Mouse (Mus musculus) c-Kit-positive CD71-negative TER-119-negative erythroid progenitor cells, embryonic 14.5 days (primary cell): ENCODE data around the gene Celsr1.

Experiments used
- DNase-seq: peaks from one replicate; pipeline ENCODE4 v3.0.0-alpha.2; 2013; ENCODE audit warnings: low read depth

The Celsr1 gene

DNA sequence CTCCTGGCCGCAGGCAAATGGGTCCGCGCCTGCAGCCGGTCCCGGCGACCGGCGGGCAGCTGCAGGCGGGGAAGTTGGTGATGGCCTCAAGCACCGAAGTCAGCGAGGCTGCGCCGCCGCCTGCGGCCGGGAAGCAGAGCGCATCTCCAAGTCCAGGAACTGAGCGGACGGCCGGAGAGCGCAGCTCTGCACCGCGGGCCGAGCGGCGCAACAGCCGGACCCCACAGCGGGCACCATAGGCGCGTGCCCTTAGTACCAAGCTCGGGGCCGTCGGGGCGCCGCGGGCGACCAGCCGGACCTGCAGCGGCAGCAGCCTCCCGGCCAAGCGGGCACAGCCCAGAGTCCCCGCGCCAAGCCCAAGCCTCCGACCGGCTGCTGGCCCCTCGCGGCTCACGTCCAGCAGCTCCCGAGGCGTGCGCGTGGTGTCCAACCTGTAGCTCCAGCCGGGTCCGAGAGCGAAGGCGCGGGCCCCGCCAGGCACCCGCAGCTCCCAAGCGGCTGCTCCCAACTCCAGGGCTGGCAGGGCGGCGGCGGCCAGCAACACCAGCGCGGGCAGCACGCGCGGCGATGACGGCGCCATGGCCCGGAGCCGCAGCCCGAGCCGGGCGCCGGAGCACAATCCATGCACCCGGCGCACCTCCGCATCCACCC is at the start of gene Celsr1:
Celsr1 (minus strand) TSS at position 587 of the 651 bp plus-strand sequence.
- no peak for DNase-seq

DNA sequence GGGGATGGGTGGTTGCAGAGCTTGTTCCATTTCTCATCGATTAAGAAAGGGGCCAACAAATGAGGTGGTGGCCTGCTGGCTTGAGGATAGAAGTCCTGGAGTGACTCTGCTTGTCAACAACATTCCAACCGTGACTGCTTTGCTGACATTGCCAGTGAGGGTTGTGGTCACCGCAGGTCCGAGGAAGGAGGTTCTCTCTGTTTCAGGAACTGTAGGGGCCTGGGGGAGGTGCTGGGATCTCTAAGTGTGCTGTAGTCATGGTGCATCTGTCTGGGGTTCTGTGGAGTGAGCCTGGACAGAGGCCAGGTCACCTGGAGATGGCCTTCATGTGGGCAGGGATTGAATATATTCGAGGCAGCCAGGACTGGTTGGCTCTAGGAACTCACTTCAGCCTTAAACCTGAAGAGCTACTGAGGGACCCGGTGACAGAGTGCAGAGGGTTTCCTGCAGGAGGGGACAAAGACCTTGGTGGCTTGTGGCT is 49.7 kb upstream of the Celsr1 start:
- DNase-seq, result no peak

DNA sequence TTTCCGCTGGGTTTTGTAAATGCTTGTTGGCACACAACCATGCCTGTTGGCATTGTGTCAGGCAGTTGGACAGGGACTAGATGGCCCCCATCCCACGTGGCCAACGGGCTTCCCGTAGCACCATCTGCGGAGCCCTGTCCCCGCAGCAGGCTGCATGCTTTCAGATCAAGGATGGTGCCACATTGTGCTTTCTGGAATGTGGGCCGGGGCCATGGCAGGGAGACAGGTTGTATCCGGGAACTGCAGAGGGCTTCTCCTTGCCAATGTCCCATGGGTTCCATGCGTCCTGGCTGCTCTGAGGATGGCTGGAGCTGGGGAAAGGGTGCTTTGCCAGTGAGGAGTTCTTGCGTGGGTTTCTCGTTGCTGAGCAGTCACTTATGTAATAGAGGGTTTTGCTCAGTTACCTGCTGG is 49.0 kb upstream of the Celsr1 start:
- no peak for DNase-seq

DNA sequence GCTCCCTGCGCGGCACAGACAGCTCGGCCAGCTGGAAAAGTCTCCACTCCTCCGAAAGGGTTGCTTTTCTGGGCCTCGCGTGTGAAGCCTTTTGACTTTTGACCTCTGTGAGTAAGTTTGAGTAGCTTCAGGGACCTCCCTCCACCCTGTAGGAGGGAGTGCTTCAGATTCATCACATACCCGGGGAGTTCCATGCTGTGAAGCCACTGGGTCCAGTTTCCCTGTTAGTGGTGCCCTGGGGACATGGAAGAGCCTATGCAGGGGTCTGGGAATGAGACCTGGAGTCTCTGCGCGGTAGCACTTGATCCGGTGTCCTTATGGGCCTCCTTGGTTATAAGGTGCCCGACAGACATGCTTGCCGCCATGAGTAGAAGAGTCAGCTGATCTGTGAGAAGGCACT is 48.1 kb upstream of the Celsr1 start:
- DNase-seq, result no peak

DNA sequence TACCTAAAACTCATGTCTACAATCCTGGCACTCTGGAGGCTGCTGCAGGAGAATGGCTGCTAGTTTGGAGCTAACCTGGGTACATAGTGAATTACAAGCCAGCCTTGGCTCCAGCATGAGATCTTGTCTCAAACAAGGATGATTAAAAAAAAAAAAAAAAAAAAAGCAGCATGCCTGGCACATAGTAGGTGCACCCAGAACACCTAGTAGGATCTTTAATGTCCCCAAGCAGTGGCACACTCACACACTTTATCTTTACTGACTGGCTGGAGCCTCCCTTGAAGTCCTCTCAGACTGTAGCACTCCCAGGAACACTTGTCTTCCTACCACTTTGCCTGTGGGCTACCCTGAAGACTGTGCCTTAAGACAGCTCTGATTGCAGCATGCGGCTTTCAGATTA is 46.8 kb upstream of the Celsr1 start:
- DNase-seq, result no peak

DNA sequence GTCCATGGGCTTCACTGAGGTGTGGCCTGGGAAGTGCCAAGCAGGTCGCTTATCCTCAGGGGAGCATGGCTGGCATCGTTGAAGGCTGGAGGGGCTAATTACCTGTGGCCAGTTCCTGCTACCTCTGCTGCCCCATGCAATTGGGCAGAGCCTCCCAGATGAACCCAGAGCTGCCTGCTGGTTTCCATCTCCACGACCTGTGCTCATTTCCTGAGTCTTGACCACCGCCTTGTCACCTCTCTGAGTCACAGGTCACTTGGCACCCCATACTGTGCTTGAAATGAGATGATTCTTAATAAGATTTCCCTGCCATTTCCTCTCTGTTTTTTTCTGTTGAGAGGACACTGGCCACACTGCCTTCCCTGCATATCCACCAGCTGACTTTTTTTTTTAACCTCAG is 46.3 kb upstream of the Celsr1 start:
- DNase-seq, result no peak

DNA sequence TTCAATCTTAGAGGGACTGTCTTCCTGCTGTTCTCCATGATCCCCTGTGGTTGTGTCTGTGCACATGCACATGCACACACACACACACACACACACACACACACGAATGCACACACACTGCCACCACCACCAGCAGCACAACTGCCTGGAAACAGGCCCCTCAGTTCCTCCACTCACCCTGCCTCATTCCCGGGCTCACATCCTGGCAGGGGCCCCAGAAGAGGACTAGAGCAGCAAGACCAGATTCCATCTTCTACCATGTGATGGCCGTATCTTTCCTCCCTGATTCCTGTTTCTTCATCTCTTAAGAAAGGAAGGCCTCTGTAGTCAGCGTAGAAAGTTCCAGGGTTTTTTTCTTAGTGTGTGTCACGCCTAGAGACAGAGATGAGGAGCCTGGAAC is 45.9 kb upstream of the Celsr1 start:
- DNase-seq, result no peak

DNA sequence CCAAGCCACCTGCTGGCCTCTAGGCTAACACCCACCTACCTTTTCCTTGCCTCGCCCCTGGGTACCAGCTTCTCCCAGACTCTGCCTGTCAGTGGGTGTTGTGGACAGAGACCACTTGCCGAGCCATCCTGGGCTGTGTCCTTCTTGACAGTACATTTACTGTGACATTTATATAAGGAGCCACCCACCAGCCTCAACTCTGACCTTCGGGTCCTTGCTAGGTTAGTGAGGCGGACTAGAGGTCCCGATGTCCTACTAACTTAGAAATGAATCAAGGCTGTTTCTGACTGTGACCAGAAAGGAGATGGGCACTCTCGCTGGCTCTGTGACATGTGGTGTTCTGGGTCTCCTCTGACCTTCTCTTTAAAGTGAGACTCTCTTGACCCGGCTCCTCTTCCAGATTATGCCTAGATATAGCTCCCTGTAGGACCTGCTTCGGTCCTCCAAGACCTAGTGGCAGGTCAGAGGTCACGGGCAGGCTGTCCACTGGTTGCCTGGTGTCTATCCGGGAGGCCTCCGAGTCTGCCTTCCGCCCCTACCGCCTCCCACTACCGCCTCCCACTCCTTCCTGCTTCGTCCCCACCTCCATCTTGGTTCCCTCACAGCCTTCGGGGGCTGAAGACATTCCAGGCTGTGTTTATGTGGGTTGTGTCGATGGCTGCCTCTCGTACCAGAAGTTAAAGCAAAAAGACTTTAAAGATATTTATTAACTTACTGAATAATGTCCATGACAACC is 45.1 kb upstream of the Celsr1 start:
- DNase-seq, result no peak

DNA sequence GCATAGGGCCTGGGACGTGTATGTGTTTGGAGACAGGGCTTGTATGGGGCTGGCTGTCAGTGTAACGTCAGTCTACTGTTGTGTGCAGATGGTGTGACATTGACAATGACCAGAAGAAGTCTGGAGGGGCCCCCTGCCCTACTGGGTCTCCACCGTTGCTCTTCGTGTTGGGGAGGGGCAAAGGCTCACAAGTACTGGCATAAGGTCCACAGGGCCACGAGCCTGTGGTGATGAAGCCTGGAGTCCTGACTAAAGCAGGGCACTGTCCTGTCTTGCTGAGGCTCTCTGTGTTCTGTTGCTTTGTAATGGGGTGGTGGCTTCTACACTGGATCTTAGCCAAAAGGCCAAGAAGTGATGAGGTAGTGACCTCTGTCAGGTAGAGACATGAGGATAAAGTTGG is 44.4 kb upstream of the Celsr1 start:
- DNase-seq, result no peak

DNA sequence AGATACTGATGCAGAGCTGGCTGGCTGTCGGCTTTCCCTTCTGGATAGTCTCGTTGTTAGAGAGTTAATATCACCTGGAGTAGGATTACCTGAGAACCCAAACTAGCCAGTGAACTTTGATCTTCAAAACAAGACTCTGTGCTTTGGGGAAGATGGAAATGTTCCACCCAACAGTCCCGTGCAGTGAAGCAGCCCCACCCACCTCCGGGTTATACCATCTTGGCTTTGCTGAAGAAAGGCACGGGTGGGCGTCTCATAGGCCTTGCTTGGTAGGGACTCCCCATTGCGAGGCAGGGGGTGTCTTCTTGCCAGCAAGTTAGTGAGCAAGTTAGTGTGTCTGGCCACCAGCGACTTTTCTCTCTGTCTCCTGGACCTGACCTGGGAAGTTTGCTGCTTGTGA is 42.8 kb upstream of the Celsr1 start:
- no peak for DNase-seq

DNA sequence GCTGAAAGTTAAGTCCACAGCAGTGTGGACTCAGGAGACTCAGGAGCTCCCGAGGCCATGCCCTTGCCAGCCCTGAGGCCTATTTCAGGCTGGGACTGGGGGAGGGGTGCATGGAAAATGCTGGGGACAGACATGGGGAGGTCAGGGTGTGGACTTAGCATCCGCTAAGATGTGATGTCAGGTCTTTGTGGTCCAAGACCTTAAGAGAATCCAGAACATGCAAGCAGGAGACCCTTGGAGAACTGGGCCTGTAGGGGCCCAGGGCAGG is 42.4 kb upstream of the Celsr1 start:
- DNase-seq, result no peak

DNA sequence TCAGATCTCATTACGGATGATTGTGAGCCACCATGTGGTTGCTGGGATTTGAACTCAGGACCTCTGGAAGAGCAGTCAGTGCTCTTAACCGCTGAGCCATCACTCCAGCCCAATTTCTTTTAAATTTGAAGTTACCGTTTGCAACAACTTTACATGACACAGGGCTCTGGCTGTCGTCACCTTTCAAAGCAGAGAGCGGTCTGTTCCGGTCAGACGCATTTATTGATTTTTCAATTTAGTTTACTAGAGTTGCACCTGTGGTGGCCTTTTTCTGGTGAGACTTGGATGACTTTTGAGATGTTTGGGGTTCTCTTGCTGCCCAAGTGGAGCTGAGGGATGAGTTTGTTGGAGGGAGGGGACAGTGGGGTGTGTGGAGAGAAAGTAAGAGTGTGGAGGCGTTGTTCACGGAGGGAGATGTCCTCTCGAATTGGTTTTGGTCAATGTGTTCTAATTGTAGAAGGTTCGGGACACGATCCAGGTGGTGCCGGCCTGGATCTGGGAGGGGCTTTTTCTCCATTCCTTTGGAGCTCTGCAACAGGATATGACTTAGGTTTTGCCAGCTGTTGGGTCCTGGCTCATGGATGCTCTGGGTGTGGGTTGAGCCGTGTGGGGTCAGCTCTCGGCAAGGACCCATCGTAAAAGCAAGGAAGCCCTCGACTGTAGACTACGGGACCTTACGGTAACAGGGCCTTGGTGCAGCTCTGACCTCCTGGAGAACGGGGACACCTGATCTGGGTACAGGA is 41.9 kb upstream of the Celsr1 start:
- DNase-seq, result no peak

DNA sequence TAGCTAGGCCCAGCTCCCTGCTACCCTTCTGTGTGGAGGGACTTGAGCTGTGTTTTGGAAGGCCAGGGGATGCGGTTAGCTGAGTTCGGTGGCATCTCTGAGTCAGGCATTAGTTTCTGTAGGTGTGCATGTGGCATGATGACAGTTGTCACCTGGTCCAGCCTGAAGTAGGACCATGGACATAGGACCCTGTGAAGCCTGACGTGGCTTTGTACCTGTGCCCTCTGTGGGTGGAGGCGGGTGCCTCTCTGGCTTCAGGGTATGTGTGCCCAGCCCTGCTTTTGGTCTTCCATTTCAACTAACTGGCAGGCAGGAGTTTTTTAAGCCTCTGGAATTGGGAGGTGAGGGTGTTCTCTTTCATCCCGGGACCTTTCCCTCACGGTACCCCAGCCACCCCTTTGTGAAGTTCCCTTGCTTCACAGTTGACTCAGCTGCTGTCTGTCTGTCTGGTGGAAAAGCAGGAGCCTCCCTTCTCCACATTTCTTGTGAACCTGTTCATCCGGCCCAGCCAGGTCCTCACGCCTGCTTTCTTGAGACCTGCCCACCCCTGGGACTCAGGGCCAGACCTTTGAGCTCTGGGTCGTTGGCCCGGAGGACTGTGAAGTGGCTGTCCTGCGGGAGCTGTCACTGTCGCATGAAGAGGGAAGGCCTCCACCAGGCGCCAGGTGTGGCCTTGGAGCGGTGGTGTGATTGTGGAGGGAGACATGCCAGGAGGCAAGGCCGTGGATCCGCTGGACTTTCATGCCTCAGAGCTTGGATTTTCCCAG is 40.8 kb upstream of the Celsr1 start:
- no peak for DNase-seq

DNA sequence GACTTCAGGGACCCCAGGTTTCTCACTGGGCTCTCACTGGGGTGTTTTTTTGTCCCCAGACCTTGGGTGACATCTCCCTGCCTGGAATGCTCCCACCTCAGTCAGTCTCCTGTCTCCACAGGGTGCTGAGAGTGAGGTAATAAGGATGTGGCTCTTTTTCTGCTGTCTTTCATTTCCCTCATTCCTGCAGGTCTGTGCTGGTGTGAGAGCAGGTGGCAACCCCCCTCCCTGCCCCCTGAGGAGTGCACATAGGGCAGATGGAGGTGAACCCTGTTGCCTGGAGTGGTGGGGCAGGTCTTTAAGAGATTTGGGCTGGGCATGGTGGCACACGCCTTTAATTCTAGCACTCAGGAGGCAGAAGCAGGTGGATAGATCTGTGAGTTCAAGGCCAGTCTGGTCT is 37.6 kb upstream of the Celsr1 start:
- DNase-seq, result no peak

DNA sequence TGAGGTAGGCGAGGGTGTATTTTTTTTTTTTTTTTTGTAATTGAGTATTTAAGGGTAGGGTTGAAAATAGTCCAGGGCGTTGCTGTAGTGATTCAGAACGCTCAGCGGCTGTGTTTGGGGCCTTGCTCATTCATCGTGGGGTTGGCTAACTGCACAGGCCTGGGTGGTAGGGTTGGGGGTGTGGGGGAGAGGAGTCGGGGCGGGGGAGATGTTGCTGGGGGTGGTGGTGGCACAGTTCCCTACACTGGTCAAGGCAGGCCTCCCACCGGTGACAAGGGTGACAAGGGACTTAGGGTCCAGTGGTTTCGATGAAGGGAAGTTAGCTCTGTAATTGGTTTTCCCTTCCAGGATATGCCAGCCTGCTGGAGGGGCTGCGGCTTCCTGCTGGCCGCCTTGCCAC is 36.8 kb upstream of the Celsr1 start:
- no peak for DNase-seq

DNA sequence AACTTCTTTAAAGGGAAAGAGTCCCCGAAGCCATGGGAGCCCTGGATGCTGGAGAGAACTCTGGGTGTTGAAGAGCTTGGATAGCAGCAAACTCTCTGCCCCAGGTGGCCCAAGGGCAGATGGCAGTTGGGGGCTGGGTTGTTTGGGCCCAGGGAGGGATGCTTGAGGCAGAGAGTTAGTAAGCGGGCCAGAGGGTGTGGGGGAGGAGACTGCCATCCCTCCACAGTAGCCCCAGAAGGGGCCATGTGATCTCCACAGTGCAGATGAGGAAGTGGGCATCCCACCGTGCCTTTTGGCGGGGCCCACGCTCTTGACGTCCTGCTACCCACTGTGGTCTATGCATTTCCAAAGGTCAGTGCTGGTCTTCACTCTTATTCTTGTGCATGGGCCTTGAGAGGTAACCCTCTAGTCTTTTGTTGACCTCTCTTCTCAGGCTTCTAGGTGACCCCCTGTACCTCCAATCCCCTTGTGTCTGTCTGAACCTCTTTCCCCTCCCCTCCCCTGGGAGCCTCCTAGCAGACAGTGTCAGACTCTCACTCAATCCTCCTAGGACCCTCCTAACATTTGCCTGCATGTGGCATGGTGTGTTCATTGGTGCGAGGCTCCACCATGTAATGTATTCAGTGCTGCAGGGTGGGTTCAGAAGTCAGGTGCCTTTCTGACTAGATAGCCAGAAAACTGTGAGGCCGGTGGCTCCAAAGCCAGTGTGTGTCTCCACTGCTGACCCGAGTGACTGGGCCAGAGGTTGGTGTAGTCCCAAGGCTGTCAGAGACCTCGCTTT is 35.6 kb upstream of the Celsr1 start:
- no peak for DNase-seq

DNA sequence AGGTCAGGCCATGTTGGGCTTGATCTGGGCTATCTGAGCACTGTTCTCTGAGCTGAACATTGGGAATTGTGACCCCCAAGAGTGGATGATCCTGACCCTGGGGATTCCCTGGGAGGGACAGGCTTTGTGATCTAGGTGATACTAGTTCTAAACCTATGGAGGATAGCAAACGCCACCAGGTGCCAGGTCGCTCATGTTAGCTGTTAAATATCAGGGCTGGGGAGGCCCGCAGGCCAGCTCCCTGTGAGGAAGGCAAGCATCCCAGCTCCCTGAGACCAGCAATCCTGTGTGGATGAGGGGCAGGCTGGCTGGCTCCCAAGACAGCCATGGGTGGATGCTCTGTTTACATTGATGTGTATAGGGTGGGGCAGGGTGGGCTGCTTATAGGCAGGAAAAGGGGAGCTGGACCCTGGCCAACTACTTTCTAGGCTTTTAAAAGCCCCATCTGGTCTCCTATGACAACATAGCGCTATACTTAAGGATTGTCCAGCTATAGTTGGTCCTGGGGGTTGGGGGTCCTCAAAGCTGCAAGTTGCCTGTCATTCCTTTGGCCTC is 34.4 kb upstream of the Celsr1 start:
- DNase-seq, result no peak

DNA sequence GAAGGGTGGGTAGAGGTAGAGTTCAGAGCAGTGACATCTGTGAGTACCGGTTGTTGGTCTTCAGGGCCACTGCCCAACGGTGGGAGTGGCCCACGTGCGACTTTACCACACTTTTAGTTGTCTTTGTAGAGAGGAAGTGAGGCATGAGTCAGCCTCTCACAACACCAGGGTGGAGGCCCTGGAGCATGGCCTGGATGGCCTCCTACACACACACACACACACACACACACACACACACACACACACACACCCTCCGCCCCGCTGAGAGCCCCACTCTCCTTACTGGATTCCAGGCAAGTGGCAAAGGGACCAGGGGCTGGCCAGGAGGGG is 34.0 kb upstream of the Celsr1 start:
- no peak for DNase-seq

DNA sequence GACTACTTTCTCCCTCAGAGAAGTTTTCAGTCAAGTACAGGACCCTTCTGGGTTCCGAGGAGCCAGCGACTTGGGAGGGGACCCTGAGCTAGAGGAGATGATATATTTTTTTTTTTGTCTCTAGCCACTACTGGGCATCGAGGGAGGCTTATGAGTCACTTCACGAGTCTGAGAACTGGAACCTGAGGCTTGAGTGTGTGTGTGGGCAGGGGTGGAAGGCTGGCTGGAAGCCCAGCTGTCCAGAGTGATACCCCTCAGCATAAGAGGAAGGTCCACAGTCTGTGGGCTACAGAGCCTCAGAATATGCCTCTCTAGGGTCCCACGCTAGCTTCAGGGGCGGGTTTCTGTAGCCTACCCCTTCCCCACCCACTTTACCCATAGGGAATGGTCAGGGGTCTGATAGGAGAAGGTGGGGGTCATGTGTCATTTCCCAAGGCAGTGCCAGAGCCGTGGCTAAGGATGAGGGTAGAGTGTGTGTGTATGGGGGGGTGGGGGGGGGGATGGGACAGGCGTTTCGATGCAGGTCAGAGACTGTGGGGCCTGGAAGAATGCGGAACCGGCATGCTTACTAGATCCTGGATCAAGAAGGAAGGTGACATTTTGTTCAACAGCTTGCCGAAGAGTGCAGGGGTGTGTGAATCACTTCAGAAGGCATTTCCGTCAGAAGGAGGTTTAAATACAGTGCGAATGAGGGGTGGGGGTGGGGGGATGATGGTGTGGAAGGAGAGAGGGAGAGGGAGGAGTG is 33.4 kb upstream of the Celsr1 start:
- no peak for DNase-seq

DNA sequence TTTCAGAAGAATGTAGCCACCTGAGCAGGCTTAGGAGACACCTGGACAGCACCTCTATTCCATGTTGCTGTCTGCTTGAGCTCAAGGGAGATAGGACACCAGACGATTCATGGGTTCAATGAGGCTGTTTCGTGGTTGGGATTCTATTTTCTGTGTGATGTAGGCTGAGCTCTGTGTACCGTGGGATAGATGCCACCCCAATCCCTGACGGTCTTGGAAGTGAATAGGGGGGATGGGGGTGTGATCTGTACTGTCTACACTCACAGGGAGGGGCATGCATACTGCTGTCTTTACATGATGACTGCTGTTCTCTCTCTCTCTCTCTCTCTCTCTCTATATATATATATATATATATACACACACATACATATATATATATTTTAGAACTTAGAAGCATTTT is 31.8 kb upstream of the Celsr1 start:
- no peak for DNase-seq

DNA sequence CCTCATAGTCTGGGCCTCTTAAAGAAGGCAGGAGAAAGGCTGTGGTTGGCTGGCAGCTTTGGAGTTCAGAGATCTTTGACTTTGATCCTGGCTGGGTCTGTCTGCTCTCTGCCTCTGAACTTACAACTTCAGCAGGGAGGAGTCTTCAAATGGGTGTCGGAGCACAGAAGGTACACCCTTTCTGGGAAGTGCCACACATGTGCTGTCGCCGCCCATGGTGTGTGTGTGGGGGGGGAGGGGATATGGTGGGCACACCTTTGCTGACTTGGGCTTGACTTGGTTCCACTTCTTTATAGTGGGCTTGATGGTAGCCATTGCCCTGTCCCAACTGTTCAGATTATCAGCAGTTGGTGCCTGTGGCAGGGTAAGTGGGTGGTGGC is 31.3 kb upstream of the Celsr1 start:
- DNase-seq, result no peak
